Mouse (Mus musculus) activated CD4-positive, CD25-positive, alpha-beta regulatory T cell, adult 4 months (primary cell): ENCODE measurements around the gene Retnlb. TPM values are rescaled to one million over a fixed set of nuclear protein-coding genes. Genes with fewer than 3 reads are reported as not detected.

Experiments
- polyA plus RNA-seq, 2 experiments: library from polyadenylated mRNA; unstranded; fragments of 100-300 nt; shearing (Covaris generic); gene quantifications; one replicate each; pipeline ENCODE4 v1.2.1; 2017

Retnlb gene
- polyA plus RNA-seq, 2 experiments from 2014 or later: not detected

Other genes starting within 250 kb of the Retnlb start
- 100 to 1,000 TPM; 131 to 161 TPM for gene Trat1, start 44.8 kb upstream of the Retnlb start, polyA plus RNA-seq
- not detected for gene Retnla, start 25.7 kb downstream of the Retnlb start, polyA plus RNA-seq
- gene Retnlg, start 55.8 kb downstream of the Retnlb start, polyA plus RNA-seq: not detected
- 1 to 10 TPM; 3.8 to 4.1 TPM for gene Dzip3, start 177.3 kb downstream of the Retnlb start, polyA plus RNA-seq
- 10 to 100 TPM; 11.4 to 13.6 TPM for gene Cip2a, start 177.3 kb downstream of the Retnlb start, polyA plus RNA-seq
- gene Myh15, start 240.6 kb downstream of the Retnlb start, polyA plus RNA-seq: under 1 TPM in 1 of 2 experiments, not detected in 1; 0.05 TPM